Mouse (Mus musculus) thymus, postnatal 4 days (tissue): ENCODE measurements around the gene Asf1a.

Experiments used
- DNase-seq: peaks from one replicate; pipeline ENCODE4 v3.0.0; 2021

Asf1a gene

GRCm38 (mm10) chr10:53650683-53651082 is 54.1 kb downstream of the Asf1a start:
- DNase-seq = no peak

DNA sequence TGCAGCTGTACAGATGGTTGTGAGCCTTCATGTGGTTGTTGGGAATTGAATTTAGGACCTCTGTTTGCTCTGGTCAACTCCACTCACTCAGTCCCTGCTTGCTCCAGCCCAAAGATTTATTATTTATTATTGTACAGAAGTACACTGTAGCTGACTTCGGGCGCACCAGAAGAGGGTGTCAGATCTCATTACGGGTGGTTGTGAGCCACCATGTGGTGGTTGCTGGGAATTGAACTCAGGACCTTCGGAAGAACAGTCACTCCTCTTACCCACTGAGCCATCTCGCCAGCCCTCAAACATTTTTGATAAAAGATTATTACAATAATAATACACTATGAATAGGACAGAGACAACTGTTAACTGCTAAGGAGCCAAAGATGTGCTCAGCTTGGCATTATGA is 57.7 kb downstream of the Asf1a start:
- DNase-seq = peak; percentile 15
